Mouse (Mus musculus) erythroid progenitor cell, adult 5-6 weeks (primary cell): Measurements from ENCODE around the gene Emid1. TPM values are rescaled to one million over a fixed set of nuclear protein-coding genes. Genes with fewer than 3 reads are reported as not detected.

Experiments
- total RNA-seq, 2 experiments: library from RNA; stranded (forward) in 1 of 2; stranded (reverse) in 1 of 2; fragments of 150-400 nt in 1 of 2; fragments of 186-747, 209-891 nt in 1 of 2; gene quantifications; 2 replicates each; pipeline versions ENCODE4 v1.2.3 to v1.2.4; 2015 to 2017; ENCODE audit warnings: low replicate concordance in 2 of 2

Emid1 gene
- total RNA-seq, 2 experiments from 2014 or later, result 5.5 TPM; not detected in 1

Other genes with a start within 250 kb of the Emid1 start
- not detected in 2 replicates for gene Nefh, start 204.2 kb downstream of the Emid1 start, total RNA-seq (2015; ENCODE audit: low replicate concordance)
- 0.39 and 0.98 TPM in 2 replicates for gene Nefh, start 204.2 kb downstream of the Emid1 start, total RNA-seq (2017; ENCODE audit: low replicate concordance)
- 42.8 and 126 TPM in 2 replicates for gene Ap1b1, start 165.4 kb downstream of the Emid1 start, total RNA-seq (2015; ENCODE audit: low replicate concordance)
- gene Ap1b1, start 165.4 kb downstream of the Emid1 start, total RNA-seq (2017; ENCODE audit: low replicate concordance), result 91.6 and 103 TPM in 2 replicates
- not detected in 2 replicates for gene Rasl10a, start 94.1 kb downstream of the Emid1 start, total RNA-seq (2015; ENCODE audit: low replicate concordance)
- gene Rasl10a, start 94.1 kb downstream of the Emid1 start, total RNA-seq (2017; ENCODE audit: low replicate concordance), result 1.5 TPM in 1 of 2 replicates, not detected in the other
- gene Gas2l1, start 86.9 kb downstream of the Emid1 start, total RNA-seq (2015; ENCODE audit: low replicate concordance), result 0.42 and 2.2 TPM in 2 replicates
- 1.7 TPM in 1 of 2 replicates, not detected in the other for gene Gas2l1, start 86.9 kb downstream of the Emid1 start, total RNA-seq (2017; ENCODE audit: low replicate concordance)
- 2.2 and 23.5 TPM in 2 replicates for gene Rhbdd3, start 53.3 kb downstream of the Emid1 start, total RNA-seq (2015; ENCODE audit: low replicate concordance)
- 3.6 and 4.6 TPM in 2 replicates for gene Rhbdd3, start 53.3 kb downstream of the Emid1 start, total RNA-seq (2017; ENCODE audit: low replicate concordance)
- 242 and 276 TPM in 2 replicates for gene Ewsr1, start 53.0 kb downstream of the Emid1 start, total RNA-seq (2015; ENCODE audit: low replicate concordance)
- 439 and 531 TPM in 2 replicates for gene Ewsr1, start 53.0 kb downstream of the Emid1 start, total RNA-seq (2017; ENCODE audit: low replicate concordance)
- gene Kremen1, start 109.3 kb upstream of the Emid1 start, total RNA-seq (2015; ENCODE audit: low replicate concordance), result 0.36 and 1.3 TPM in 2 replicates
- 0.39 and 1.4 TPM in 2 replicates for gene Kremen1, start 109.3 kb upstream of the Emid1 start, total RNA-seq (2017; ENCODE audit: low replicate concordance)